Mouse (Mus musculus) brain, embryonic 14.5 days (tissue): Measurements from ENCODE around the gene Kcnip1.

Experiments used
- CTCF ChIP-seq: fragments of 200-500 bp; IDR thresholded peaks from 2 replicates; pipeline ENCODE4 v1.5.1; 2012; ENCODE audit warnings: inconsistent platforms, mild to moderate bottlenecking, moderate library complexity, borderline replicate concordance; ENCODE audit not compliant: insufficient read depth, insufficient read length; ENCODE audit errors: extremely low read depth
- POLR2A ChIP-seq: fragments of 200-500 bp; IDR thresholded peaks from 2 replicates; pipeline ENCODE4 v1.6.1; 2012; ENCODE audit warnings: mild to moderate bottlenecking, inconsistent platforms, borderline replicate concordance; ENCODE audit not compliant: poor library complexity, insufficient read depth, insufficient read length, severe bottlenecking; ENCODE audit errors: extremely low read depth

- no peak for TF ChIP-seq CTCF
- TF ChIP-seq POLR2A: no peak
These were observed 231.7 kb downstream of the Kcnip1 start for GRCm38 (mm10) chr11:33761201-33761755.
